Mouse (Mus musculus) brain, embryonic 18.5 days (tissue): ENCODE results near the gene 4921539E11Rik.

Source experiments
- DNase-seq: peaks from one replicate; pipeline ENCODE4 v3.0.0-alpha.2; 2012; ENCODE audit warnings: low read depth, low spot score

Gene 4921539E11Rik

DNA sequence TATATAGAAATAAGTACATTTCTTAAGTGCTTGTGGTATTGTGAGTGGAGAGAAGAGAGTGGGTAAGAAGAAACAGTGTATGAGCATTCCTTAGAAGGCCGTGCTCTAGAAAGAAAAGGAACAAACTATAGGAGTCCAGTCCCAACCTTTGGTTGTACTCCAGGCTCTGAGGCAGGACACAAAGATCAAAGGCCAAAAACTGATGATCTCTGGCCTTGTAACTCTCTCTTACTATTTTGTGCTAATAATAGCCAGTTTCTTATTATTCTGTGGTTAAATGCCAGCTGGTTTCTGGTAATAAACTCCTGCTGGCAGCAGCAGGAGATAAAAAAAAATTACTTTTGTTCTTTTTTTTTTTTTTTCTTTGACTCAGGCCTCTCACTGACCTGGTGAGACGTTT is 58.5 kb downstream of the 4921539E11Rik start:
- DNase-seq, result no peak

DNA sequence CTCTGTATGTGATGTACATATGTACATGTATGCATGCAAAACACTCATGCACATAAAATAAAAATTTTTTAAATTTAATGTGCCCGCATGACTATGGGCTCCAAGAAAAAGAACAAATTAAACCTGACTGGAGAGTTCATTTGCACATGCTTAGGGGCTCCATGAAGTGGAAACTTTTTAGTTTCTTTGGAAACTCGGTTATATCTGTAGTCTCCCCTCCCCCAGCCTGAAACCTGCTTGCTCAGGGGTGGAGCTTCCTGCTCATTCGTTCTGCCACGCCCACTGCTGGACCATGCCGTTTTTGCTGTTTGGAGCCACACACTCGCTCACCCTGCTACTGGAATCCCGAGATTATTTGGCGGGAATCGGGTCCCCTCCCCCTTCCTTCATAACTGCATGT is 67.8 kb downstream of the 4921539E11Rik start:
- no peak for DNase-seq

DNA sequence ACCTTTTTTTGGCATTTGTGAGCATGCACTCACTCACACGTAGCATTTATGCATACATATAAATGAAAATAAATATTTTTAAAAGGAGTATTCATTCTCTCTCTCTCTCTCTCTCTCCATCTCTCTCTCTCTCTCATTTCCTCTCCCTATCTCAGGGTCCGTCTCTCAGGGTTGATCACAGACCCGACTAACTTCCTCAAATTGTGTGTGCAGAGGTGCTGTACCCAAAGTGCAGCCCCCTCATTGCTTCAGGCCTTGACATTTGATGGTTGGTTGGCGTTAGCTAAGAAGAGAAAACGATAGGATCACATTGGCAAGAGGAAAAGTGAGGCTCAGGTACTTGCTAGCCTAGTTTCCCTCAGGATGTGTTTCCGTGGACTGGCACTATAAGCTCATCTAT is 68.9 kb downstream of the 4921539E11Rik start:
- DNase-seq, result no peak

DNA sequence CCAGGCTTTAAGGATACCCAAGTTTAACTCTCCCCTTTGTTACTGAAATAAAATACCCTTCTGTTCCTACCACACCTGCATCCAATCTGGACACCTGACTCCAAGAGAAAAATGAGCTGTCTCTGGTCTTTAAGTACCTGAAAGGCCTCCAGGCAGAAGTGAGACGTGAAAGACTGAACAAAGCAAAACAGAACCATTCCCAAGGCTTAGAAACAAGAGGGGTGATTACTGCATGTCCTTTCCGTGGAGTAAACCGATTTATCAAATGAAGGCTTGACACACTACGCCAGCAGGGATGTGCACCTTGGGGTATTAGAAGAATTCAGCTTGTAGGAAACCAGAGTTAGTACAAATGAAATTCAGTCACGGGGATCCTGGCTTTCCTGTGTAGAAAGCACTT is 71.7 kb downstream of the 4921539E11Rik start:
- DNase-seq, result no peak

DNA sequence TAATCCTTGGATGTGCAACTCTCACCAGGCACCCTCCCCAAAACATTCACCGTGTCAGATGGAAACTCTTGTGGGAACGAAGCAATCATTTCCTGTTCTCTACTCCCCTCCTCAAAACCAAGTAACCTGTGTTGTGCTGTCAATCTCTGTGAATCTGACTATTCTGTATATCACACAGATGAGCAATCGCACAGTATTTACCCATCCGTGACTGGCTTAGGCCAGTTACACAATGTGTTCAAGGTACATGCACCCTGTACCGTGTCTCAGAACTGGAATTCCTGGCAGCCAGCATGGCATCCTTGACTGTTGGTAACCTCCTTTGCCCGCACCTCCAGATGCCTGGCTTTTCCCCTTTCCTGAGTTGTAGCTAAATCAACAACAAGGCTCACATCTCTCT is 74.6 kb downstream of the 4921539E11Rik start:
- DNase-seq, result no peak

DNA sequence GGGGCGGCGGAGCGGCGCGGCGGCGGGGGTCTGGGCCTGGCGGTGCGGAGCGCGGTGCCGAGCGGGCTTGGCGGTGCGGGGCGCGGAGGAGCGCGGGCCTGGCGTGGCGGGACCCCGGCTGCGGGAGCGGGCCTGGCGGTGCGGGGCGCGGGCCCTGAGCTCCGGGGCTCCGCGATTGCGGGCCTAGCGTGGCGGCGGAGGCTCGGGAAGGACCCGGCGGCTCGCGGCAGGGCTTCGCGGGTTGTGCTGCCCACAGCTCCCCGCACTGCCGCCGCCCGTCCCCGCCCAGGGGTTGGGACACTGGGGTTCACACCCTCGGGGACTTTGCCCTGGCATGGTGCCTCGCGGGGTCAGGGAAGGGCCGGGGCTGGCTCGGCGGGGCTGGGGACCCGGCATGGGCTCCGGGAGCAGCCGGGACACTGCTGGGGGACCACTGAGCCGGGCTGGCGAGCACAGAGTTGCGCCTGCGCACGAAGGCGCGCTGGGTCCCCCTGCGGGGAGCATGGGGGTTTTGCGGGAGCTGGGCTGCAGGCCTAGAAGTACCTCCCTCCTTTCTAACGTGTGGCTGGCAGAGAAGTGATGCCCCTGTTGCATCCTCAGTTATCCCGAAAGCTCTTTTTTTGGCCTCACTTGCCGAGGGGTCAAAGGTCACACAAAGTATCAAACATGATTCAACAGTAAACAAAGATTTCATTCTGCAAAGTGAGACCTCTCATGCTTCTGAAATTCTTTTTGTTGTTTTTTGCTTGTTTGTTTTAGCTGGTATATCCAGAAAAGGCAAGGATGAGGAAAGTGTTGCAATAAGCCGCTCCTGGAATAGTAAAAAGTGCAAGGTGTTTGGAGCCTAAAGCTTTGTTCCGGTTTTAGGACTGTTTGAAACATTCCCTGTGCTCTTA is 75.5 kb downstream of the 4921539E11Rik start, which contains the start of gene Slc35d1:
Gene Slc35d1, minus strand, starts transcription at position 240 of the 896 bp plus-strand sequence.
- DNase-seq, result peak; percentile 66

DNA sequence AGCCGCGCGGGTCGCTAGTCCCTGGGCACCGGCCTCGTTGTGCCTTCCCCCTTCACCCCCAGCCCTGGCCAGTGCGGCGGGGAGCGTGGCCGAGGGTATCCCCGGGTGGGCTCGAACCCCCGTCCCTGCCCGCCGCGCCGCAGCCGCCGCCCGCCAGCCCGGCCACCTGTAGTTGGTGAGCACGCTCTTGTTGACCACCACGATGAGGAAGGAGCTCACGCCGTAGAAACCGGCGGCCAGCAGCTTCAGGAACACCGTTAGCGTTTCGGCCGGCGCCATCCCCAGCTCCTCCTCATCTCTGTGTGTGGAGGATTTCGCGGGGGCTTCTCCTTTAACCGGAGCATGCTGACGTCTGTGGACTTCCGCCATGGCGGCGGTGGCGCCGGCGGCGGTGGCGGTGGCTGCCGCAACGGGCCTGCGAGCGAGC is 76.2 kb downstream of the 4921539E11Rik start:
- DNase-seq, result peak; percentile 46

DNA sequence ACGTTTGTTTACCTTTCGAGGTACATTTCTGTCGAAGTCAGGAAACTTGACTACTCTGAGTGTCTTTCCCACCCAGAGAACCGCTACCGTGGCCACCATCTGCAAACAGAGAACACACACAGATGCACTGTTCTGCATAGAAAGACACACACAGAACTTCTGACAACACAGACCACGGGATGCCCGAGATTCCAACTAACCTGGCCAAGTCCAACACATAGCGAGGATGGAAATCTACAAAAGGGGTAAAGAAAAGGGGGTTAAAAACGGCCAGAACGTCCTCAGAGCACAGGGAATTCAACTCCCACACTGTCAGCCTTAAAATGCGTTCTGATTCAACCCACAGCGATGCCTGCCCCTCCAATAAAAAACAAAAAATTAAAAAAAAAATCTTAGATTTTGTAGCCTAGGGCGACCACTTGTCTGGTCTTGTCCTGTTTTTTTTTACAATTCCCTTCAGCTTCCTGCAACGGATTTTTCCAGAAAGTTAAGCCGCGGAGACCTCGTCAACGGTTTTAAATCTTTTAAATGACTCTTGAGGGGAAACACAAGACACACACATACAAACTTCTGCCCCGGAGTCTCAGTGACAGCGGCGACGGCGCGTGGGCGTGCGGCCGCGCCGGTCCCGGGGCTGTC is 76.7 kb downstream of the 4921539E11Rik start:
- DNase-seq, result no peak

DNA sequence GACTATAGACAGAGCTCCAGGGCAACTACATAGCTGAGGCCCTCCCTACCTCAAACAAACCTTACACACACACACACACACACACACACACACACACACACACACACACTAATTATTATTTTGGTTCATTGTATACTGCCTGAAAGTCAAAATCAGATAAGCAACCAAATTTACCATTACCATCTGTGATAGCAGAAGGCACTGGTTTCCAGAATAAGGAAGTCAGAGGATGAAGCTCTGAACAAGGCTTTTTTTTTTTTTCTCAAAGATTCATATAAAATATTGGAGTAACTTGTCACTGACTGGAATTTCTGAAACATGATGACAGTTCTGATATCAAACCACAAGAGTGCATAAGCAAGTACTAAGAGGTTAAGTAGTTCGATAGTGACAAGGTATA is 82.1 kb downstream of the 4921539E11Rik start:
- DNase-seq, result no peak

DNA sequence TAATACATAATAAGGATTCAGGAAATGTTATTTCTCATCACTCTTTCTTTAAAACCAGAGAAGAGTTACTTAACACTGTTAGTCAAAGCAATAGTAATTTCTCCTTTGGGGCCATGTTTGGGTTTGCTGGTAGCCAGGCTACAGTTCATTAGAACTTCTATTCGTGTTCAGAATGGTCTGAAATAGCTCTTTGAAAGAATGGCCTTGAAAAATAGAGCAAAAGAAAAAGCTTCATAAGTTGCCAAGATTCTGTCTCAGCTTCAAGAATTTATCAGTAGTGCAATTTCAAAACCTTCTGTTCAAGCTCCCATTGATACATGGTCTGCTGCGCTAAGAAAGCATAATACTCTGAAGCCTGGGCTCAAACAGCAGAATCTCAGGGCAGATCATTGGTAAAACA is 87.0 kb downstream of the 4921539E11Rik start:
- DNase-seq, result no peak

DNA sequence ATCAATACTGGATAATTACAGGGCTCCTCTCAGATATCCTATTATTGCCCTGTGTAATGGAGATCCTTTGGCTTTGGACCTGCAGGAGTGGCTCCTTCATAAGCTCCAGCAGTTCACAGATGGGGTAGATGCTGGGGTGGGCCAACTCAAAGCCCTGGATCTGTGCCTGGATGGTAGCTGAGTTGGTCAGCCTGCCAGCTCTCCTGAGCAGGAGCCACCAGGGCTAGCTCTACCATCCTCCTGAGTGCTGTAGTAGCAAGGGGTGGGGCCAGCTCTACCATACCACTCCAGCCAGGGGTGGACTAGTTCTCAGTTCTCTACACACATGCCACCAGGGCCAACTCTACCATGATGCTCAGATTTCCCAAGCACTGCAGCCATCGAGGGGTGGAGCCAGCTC is 90.6 kb downstream of the 4921539E11Rik start:
- DNase-seq, result no peak

DNA sequence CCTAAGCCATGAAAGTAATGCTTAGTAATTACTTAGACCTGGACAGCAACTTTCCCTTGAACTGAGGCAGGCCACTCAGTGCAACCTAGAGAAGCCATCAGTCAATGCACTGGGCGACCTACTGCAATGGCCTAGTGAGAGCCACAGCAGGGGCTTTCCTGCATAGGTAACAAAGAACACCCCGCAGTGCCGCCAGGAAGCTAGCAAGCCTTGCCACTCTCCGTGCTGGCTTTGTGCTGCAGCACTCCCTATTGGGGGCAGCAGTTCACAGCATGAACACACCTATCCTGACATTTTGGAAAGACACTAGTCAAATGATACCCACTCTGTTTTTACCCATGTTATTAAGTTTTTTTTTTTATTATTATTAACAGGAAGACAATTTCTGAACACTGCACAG is 91.6 kb downstream of the 4921539E11Rik start:
- no peak for DNase-seq

DNA sequence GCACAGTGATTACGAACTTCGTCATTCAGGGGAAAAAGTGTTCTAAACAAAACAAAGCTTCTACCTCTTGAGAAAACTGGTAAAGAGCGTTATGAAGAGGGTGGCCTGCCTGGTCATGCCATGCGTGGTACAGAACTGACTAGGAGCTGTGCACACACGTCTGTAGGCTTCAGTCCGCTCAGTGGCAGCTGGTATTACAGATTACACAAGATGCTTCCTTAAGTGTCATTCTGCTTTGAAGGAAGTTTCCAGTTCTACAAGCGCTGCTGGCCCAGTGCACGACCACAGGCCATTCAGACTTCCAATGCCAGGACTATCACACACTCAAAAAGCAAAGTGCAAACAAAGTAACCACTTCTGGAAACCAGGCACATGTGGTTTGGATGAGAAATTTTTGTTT is 93.3 kb downstream of the 4921539E11Rik start:
- DNase-seq, result no peak

DNA sequence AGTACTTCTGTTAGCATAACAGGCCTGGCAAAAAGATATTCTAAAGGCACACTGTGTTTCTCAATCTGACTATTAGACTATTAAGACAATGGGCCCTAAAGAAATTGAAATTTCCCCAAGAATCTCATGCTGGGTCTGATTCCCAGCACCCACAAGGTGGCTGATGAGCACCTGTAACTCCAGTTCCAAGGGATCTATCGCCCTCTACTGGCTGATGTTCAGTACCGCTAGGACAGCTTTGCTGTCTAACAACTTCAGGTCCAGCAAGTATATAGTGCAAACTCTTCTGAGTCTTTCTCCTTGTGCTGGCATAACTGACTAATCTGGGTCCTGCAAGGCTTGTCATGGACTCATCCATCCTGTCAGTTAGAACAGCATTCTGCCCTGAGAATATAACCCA is 98.2 kb downstream of the 4921539E11Rik start:
- DNase-seq, result no peak

DNA sequence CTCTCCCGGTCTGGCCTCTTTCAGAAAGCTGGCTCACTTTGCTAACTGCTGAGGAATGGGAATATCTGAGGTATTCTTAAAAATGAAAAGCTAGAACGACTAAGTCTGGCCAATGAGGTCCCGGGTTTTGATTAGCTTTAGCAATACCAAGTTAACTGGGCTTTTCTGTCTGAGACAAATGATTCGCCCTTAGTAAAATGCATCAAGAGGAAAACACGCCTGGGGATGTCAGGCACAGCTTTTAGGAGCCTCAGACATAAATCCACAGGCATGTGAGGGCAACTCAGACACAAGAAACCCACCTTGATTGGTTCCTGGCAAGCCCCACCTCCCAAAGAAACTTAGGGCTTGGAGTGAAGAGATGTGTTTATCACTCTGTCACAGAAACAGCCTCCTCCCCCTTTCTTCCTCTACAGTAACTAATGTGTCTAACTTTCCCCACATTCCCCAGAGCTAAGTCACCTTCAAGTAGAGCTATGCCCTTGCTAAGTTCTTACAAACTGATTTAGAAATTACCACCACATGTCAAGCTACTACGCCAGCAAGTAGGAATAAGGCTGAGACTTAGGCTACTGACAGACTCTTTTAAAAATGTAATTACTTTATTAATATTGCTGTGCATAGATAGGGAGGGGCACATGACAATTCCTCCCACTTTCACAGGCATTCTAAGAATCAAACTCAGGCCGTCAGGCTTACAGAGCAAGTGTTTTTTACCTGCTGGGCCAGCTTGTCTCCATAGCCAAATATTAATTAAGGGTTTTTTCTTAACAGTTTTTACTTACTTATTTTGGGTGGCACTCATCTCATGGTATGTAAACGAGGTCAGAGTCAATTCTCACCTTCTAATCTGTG is 101.7 kb downstream of the 4921539E11Rik start:
- no peak for DNase-seq
